Mouse (Mus musculus): ENCODE measurements around the gene Tanc1. TPM values are rescaled to one million over a fixed set of nuclear protein-coding genes. Genes with fewer than 3 reads are reported as not detected.
A peak's percentile ranks its signal among the peaks of the same experiment; 100 is the strongest.

Gene Tanc1
- total RNA-seq, 2 experiments from 2014 or later, result 17.7 to 27.5 TPM

- intact Hi-C loops (cut with DNase I), result no loop called here
- DNase-seq (ENCODE audit: low spot score in 2 of 2), result no peak
These were observed 198.2 kb downstream of the Tanc1 start for GRCm38 (mm10) chr2:59810039-59810438.

GRCm38 (mm10) chr2:59811247-59811646 is 199.4 kb downstream of the Tanc1 start:
- intact Hi-C loops (cut with DNase I), result no loop called here
- no peak for DNase-seq (ENCODE audit: low spot score in 2 of 2)

GRCm38 (mm10) chr2:59812641-59813040 is 200.8 kb downstream of the Tanc1 start:
- intact Hi-C loops (cut with DNase I), result no loop called here
- no peak for DNase-seq (ENCODE audit: low spot score in 2 of 2)

- DNase-seq (ENCODE audit: low spot score in 2 of 2), result no peak
- intact Hi-C loops (cut with DNase I), result no loop called here
These were observed 201.6 kb downstream of the Tanc1 start for GRCm38 (mm10) chr2:59813457-59813856.

- intact Hi-C loops (cut with DNase I), result no loop called here
- DNase-seq (ENCODE audit: low spot score in 2 of 2), result no peak
These were observed 203.2 kb downstream of the Tanc1 start for GRCm38 (mm10) chr2:59814997-59815396.

GRCm38 (mm10) chr2:59818663-59819062 is 206.8 kb downstream of the Tanc1 start:
- intact Hi-C loops (cut with DNase I), result no loop called here
- DNase-seq (ENCODE audit: low spot score in 2 of 2), result no peak

- DNase-seq (ENCODE audit: low spot score in 2 of 2), result no peak
- intact Hi-C loops (cut with DNase I), result no loop called here
These were observed 207.6 kb downstream of the Tanc1 start for GRCm38 (mm10) chr2:59819415-59819814.

GRCm38 (mm10) chr2:59820088-59820487 is 208.2 kb downstream of the Tanc1 start:
- DNase-seq (ENCODE audit: low spot score in 2 of 2), result no peak
- intact Hi-C loops (cut with DNase I), result no loop called here

- intact Hi-C loops (cut with DNase I), result no loop called here
- DNase-seq (ENCODE audit: low spot score in 2 of 2), result no peak
These were observed 209.2 kb downstream of the Tanc1 start for GRCm38 (mm10) chr2:59821044-59821443.

- DNase-seq (ENCODE audit: low spot score in 2 of 2), result no peak
- intact Hi-C loops (cut with DNase I), result no loop called here
These were observed 212.4 kb downstream of the Tanc1 start for GRCm38 (mm10) chr2:59824289-59824688.

GRCm38 (mm10) chr2:59825380-59825779 is 213.5 kb downstream of the Tanc1 start:
- no peak for DNase-seq (ENCODE audit: low spot score in 2 of 2)
- intact Hi-C loops (cut with DNase I), result no loop called here

- intact Hi-C loops (cut with DNase I), result no loop called here
- no peak for DNase-seq (ENCODE audit: low spot score in 2 of 2)
These were observed 216.3 kb downstream of the Tanc1 start for GRCm38 (mm10) chr2:59828103-59828655.

GRCm38 (mm10) chr2:59828777-59829508 is 217.1 kb downstream of the Tanc1 start:
- intact Hi-C loops (cut with DNase I), result no loop called here
- DNase-seq (ENCODE audit: low spot score in 2 of 2), result peak in 1 of 2 experiments; percentile 28

- intact Hi-C loops (cut with DNase I), result no loop called here
- no peak for DNase-seq (ENCODE audit: low spot score in 2 of 2)
These were observed 217.9 kb downstream of the Tanc1 start for GRCm38 (mm10) chr2:59829718-59830117.

- no peak for DNase-seq (ENCODE audit: low spot score in 2 of 2)
These were observed 218.3 kb downstream of the Tanc1 start for GRCm38 (mm10) chr2:59830151-59830550.

GRCm38 (mm10) chr2:59830940-59831339 is 219.1 kb downstream of the Tanc1 start:
- intact Hi-C loops (cut with DNase I), result no loop called here
- DNase-seq (ENCODE audit: low spot score in 2 of 2), result no peak

More at GRCm38 (mm10) chr2:59830151-59830550, 218.3 kb downstream of the Tanc1 start:
- intact Hi-C loops (cut with DNase I), result no loop called here

GRCm38 (mm10) chr2:59831831-59832230 is 220.0 kb downstream of the Tanc1 start:
- DNase-seq (ENCODE audit: low spot score in 2 of 2), result no peak
- intact Hi-C loops (cut with DNase I), result no loop called here

- no peak for DNase-seq (ENCODE audit: low spot score in 2 of 2)
- intact Hi-C loops (cut with DNase I), result no loop called here
These were observed 227.0 kb downstream of the Tanc1 start for GRCm38 (mm10) chr2:59838825-59839224.

- no peak for DNase-seq (ENCODE audit: low spot score in 2 of 2)
- intact Hi-C loops (cut with DNase I), result no loop called here
These were observed 227.9 kb downstream of the Tanc1 start for GRCm38 (mm10) chr2:59839755-59840154.

GRCm38 (mm10) chr2:59840191-59840590 is 228.3 kb downstream of the Tanc1 start:
- DNase-seq (ENCODE audit: low spot score in 2 of 2), result no peak
- intact Hi-C loops (cut with DNase I), result no loop called here

- intact Hi-C loops (cut with DNase I), result no loop called here
These were observed 229.5 kb downstream of the Tanc1 start for GRCm38 (mm10) chr2:59841189-59841939.

More at GRCm38 (mm10) chr2:59841189-59841939, 229.5 kb downstream of the Tanc1 start:
- DNase-seq (ENCODE audit: low spot score in 2 of 2), result no peak
